Mouse (Mus musculus) stomach, postnatal 0 days (tissue): Measurements from ENCODE around the gene Gm39653.

ENCODE experiments used
- CTCF ChIP-seq: IDR thresholded peaks from 2 replicates; pipeline ENCODE4 v1.5.1; 2016; ENCODE audit warnings: antibody characterized with exemption, low read depth, mild to moderate bottlenecking, moderate library complexity
- EP300 ChIP-seq: optimal IDR thresholded peaks from 2 replicates; pipeline ENCODE3; 2016; ENCODE audit warnings: antibody characterized with exemption

DNA sequence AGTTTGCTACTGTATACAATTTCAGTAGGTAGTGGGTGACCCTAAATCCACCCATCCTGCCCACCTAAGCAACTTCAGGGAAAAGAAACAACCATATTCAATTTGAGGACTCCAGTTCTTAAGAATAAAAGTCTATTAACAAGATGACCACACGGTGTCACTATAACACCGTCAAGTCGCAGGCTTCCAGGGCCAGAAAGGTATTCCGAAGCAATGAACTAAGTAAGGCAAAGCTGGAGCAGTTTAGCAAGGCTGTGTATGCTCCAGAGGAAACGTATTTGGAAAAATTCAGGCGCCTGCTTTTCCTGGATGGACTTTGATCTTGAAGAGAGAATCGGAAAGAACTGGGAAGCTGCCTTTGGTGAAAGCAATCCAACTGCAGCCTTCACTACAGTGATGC, 43.8 kb downstream of the Gm39653 start:
- TF ChIP-seq EP300 (no peak), CTCF (peak; percentile 89)
